Mouse (Mus musculus): ENCODE results near the gene Plpp2. TPM values are rescaled to one million over a fixed set of nuclear protein-coding genes. Genes with fewer than 3 reads are reported as not detected.
A peak's percentile ranks its signal among the peaks of the same experiment; 100 is the strongest.

Gene Plpp2
- total and polyA plus RNA-seq, 3 experiments = 2.3 to 3.8 (median 3.5) TPM

DNA sequence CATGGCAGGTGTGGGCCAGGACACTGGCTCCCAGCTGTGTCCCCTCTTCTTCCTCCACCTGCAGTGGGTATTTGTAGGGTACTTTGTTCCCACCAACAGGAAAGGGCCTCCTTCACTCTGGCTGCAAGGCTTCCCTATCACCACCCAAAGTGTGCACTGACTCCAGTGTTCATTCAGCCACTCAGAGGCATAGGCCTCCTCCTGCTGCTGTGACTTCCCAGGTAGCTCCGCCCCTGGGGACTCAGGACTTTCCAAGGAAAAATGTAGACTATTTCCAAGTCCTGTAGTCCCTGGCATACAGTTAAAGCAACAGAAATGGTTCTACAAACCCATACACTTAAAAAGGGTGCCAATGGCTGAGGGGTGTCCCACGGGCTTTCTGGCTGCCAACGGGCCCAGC lies 918 bp downstream of the Plpp2 start:
- intact Hi-C loops (cut with DNase I) = no loop called here
- Histone ChIP-seq H3K9ac (ENCODE audit: low read depth, low read length) (peak overlapping the region; percentile 72; the same call in 1 of the 2 replicates), H3K36me3 (ENCODE audit: control insufficient read depth, insufficient read depth, low read length) (no peaks in the 10 kb centered on the region), H3K4me3 (peak overlapping the region; percentile 51), H3K79me2 (replicated peaks; ENCODE audit: control insufficient read depth, insufficient read depth, low read length) (no peaks in the 10 kb centered on the region), H3K27me3 (ENCODE audit: control insufficient read depth, insufficient read depth, low read length) (no peaks in the 10 kb centered on the region), H3K27ac (no peak overlapping the region), H3K4me1 (ENCODE audit: control insufficient read depth, insufficient read depth, low read length) (no peaks in the 10 kb centered on the region)
- 41% methylated on average over 3 of the region's 3 CpGs for WGBS
- no peak for TF ChIP-seq POLR2A (IDR thresholded peaks at IDR 0.05; ENCODE audit: insufficient read depth, low read depth, low read length)
- peak in 1 of 2 experiments; percentile 1 for DNase-seq

DNA sequence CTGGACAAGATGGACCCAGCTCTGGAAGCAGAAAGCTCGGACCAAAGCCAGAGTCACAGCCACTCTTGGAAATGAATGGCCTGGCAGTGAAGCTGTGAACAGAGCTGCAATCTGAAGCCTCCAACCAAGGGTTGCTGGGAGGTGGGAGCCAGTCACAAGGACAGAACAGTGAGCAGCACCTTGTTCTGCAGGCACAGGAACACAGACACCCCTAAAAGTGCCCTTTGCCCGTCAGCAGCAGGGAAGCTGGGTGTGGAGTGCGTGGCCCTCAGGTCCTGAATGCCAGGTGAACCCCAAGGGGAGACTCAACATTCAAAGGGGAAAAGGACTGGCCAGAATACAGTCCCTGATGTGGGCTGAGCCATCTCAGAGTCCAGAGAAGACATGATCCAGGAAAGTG lies 2.0 kb downstream of the Plpp2 start:
- Histone ChIP-seq H3K27me3 (ENCODE audit: control insufficient read depth, insufficient read depth, low read length) (no peaks in the 10 kb centered on the region), H3K4me3 (no peak overlapping the region), H3K9ac (ENCODE audit: low read depth, low read length) (no peak overlapping the region), H3K79me2 (replicated peaks; ENCODE audit: control insufficient read depth, insufficient read depth, low read length) (no peaks in the 10 kb centered on the region), H3K4me1 (ENCODE audit: control insufficient read depth, insufficient read depth, low read length) (no peaks in the 10 kb centered on the region), H3K27ac (no peak overlapping the region), H3K36me3 (ENCODE audit: control insufficient read depth, insufficient read depth, low read length) (no peaks in the 10 kb centered on the region)
- intact Hi-C loops (cut with DNase I) = no loop called here
- no peak for DNase-seq
- 91% methylated on average over 3 of the region's 3 CpGs for WGBS
- no peak for TF ChIP-seq EP300 (IDR thresholded peaks at IDR 0.05; ENCODE audit: insufficient read depth, low read depth, low read length)

GRCm38 (mm10) chr10:79530721-79531120 lies 2.9 kb downstream of the Plpp2 start:
- Histone ChIP-seq H3K4me3 (no peak overlapping the region), H3K79me2 (replicated peaks; ENCODE audit: control insufficient read depth, insufficient read depth, low read length) (no peaks in the 10 kb centered on the region), H3K27me3 (ENCODE audit: control insufficient read depth, insufficient read depth, low read length) (no peaks in the 10 kb centered on the region), H3K36me3 (ENCODE audit: control insufficient read depth, insufficient read depth, low read length) (no peaks in the 10 kb centered on the region), H3K9ac (ENCODE audit: low read depth, low read length) (no peak overlapping the region), H3K4me1 (ENCODE audit: control insufficient read depth, insufficient read depth, low read length) (no peaks in the 10 kb centered on the region), H3K27ac (no peak overlapping the region)
- 94% methylated on average over 13 of the region's 13 CpGs for WGBS
- TF ChIP-seq CTCF (IDR thresholded peaks at IDR 0.05) = no peak
- no peak for TF ChIP-seq EP300 (IDR thresholded peaks at IDR 0.05; ENCODE audit: insufficient read depth, low read depth, low read length)
- TF ChIP-seq POLR2A (IDR thresholded peaks at IDR 0.05; ENCODE audit: insufficient read depth, low read depth, low read length) = no peak
- DNase-seq = no peak
- intact Hi-C loops (cut with DNase I) = no loop called here

DNA sequence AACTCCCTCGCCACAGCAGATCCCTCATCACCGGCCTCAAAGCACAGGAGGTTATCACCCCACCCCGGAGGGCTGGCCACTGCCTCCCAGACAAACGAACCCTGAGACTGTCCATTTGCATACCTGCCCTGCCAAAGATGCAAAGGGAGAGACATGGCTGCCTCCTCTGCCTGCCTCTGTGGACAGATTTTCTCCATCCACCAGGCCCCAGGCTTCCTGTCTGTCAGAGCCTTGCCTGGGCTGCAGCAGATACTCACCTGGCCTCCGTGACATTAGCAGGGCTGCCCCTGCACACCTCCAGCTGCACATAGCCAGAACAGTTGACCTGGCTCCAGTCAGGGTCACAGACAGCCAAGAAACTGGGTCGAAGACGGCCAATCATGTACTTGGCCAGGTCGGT lies 3.4 kb downstream of the Plpp2 start:
- 72% methylated on average over 8 of the region's 8 CpGs for WGBS
- TF ChIP-seq POLR2A (IDR thresholded peaks at IDR 0.05; ENCODE audit: insufficient read depth, low read depth, low read length) (no peak), EP300 (IDR thresholded peaks at IDR 0.05; ENCODE audit: insufficient read depth, low read depth, low read length) (no peak), CTCF (IDR thresholded peaks at IDR 0.05) (no peak)
- intact Hi-C loops (cut with DNase I) = no loop called here
- H3K79me2 ChIP-seq (replicated peaks; ENCODE audit: control insufficient read depth, insufficient read depth, low read length) = no peaks in the 10 kb centered on the region
- H3K27ac ChIP-seq = no peak overlapping the region
- no peaks in the 10 kb centered on the region for H3K27me3 ChIP-seq (ENCODE audit: control insufficient read depth, insufficient read depth, low read length)
- H3K4me1 ChIP-seq (ENCODE audit: control insufficient read depth, insufficient read depth, low read length) = no peaks in the 10 kb centered on the region
- H3K36me3 ChIP-seq (ENCODE audit: control insufficient read depth, insufficient read depth, low read length) = no peaks in the 10 kb centered on the region
- H3K4me3 ChIP-seq = no peak overlapping the region
- H3K9ac ChIP-seq (ENCODE audit: low read depth, low read length) = no peak overlapping the region
- DNase-seq = no peak

- Histone ChIP-seq H3K27me3 (ENCODE audit: control insufficient read depth, insufficient read depth, low read length) (no peaks in the 10 kb centered on the region), H3K9ac (ENCODE audit: low read depth, low read length) (no peak overlapping the region), H3K4me1 (ENCODE audit: control insufficient read depth, insufficient read depth, low read length) (no peaks in the 10 kb centered on the region), H3K79me2 (replicated peaks; ENCODE audit: control insufficient read depth, insufficient read depth, low read length) (no peaks in the 10 kb centered on the region), H3K27ac (no peak overlapping the region), H3K36me3 (ENCODE audit: control insufficient read depth, insufficient read depth, low read length) (no peaks in the 10 kb centered on the region), H3K4me3 (no peak overlapping the region)
- WGBS = 90% methylated on average over 3 of the region's 3 CpGs
- TF ChIP-seq EP300 (IDR thresholded peaks at IDR 0.05; ENCODE audit: insufficient read depth, low read depth, low read length) (no peak), POLR2A (IDR thresholded peaks at IDR 0.05; ENCODE audit: insufficient read depth, low read depth, low read length) (no peak), CTCF (IDR thresholded peaks at IDR 0.05) (no peak)
- DNase-seq = no peak
- intact Hi-C loops (cut with DNase I) = no loop called here
Observed at GRCm38 (mm10) chr10:79528081-79528480, 5.5 kb downstream of the Plpp2 start.

GRCm38 (mm10) chr10:79527453-79527845 lies 6.1 kb downstream of the Plpp2 start:
- Histone ChIP-seq H3K27me3 (ENCODE audit: control insufficient read depth, insufficient read depth, low read length) (no peaks in the 10 kb centered on the region), H3K4me3 (no peak overlapping the region), H3K27ac (no peak overlapping the region), H3K9ac (ENCODE audit: low read depth, low read length) (no peak overlapping the region), H3K36me3 (ENCODE audit: control insufficient read depth, insufficient read depth, low read length) (no peaks in the 10 kb centered on the region), H3K4me1 (ENCODE audit: control insufficient read depth, insufficient read depth, low read length) (no peaks in the 10 kb centered on the region), H3K79me2 (replicated peaks; ENCODE audit: control insufficient read depth, insufficient read depth, low read length) (no peaks in the 10 kb centered on the region)
- no peak for TF ChIP-seq EP300 (IDR thresholded peaks at IDR 0.05; ENCODE audit: insufficient read depth, low read depth, low read length)
- TF ChIP-seq POLR2A (IDR thresholded peaks at IDR 0.05; ENCODE audit: insufficient read depth, low read depth, low read length) = no peak
- no peak for TF ChIP-seq CTCF (IDR thresholded peaks at IDR 0.05)
- intact Hi-C loops (cut with DNase I) = no loop called here
- peak in 1 of 2 experiments; percentile 1 for DNase-seq
- WGBS = 79% methylated on average over 6 of the region's 6 CpGs
